Mouse (Mus musculus): ENCODE results near the gene Stard9. TPM values are rescaled to one million over a fixed set of nuclear protein-coding genes. Genes with fewer than 3 reads are reported as not detected.

The Stard9 gene
- total and polyA plus RNA-seq, 2 experiments from 2014 or later, result 2.4 to 12.2 TPM

DNA sequence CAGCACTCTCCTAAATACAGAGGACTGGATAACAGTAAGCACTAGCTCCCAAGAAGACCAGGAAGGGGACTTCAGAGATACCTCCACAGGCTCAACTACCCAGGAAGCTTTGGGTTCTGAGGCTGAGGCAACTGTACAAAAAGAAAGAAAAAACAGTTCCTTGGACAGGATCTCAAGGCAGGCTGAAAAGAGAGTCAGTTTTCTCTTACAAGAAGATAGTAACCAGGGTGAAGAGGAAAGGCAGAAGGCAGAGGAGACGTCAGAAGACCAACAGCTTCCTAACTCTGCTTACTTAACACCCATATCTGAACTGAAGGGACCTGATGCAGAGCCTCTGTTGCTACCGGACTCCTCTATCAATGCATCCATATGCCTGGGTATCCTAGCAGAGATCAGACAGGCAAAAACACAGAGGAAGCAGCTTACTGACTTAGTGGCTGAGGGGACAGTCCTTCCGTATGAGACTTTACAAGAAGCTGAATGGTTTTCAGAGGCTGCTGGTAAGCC, 71.5 kb downstream of the Stard9 start:
- no peak for TF ChIP-seq CTCF (IDR thresholded peaks at IDR 0.05; ENCODE audit: low read depth)
- no peak for TF ChIP-seq EP300 (IDR thresholded peaks at IDR 0.05; ENCODE audit: low read depth)
- Histone ChIP-seq H3K4me2 (ENCODE audit: low read depth, low read length) (no peak overlapping the region), H3K9ac (replicated peaks; ENCODE audit: low read depth, low read length) (no peak overlapping the region), H3K9me3 (replicated peaks; ENCODE audit: control insufficient read depth, low read length) (no peaks in the 10 kb centered on the region), H3K27me3 (ENCODE audit: control insufficient read depth, insufficient read depth, low read length) (no peaks in the 10 kb centered on the region), H3K36me3 (replicated peaks; ENCODE audit: control insufficient read depth, insufficient read depth, low read length) (peaks cover 41% of the 10 kb centered on the region), H3K4me1 (ENCODE audit: control insufficient read depth, insufficient read depth) (no peaks in the 10 kb centered on the region), H3K4me3 (ENCODE audit: low read depth, low read length) (no peak overlapping the region), H3K27ac (ENCODE audit: low read depth) (no peak overlapping the region)
- WGBS, result 80% methylated on average over 3 of the region's 3 CpGs
- DNase-seq (ENCODE audit: low spot score), result no peak
- ATAC-seq (ENCODE audit: insufficient read depth, low read depth), result no peak

DNA sequence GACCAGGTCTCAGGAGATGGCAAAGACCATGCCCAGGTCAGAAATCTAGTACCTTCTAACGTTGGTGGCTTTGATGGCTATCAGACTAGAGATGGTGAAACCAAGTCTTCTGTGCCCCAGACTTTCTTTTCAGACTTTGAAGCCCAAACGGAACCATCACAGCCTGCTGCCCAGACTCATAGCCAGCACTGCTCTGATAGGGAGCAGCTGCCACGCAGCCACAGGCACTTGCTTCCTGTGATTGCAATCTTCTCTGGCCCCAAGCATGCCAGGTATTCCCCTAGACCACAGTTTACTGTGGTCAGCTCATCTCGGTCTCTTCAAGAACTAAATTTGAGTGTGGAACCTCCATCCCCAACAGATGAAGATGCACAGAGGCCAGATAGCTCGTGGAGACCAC, 73.8 kb downstream of the Stard9 start:
- no peak overlapping the region for H3K9ac ChIP-seq (replicated peaks; ENCODE audit: low read depth, low read length)
- DNase-seq (ENCODE audit: low spot score) (no peak), ATAC-seq (ENCODE audit: insufficient read depth, low read depth) (no peak)
- no peaks in the 10 kb centered on the region for H3K27me3 ChIP-seq (ENCODE audit: control insufficient read depth, insufficient read depth, low read length)
- no peak overlapping the region for H3K4me2 ChIP-seq (ENCODE audit: low read depth, low read length)
- 63% methylated on average over 5 of the region's 5 CpGs for WGBS
- H3K4me3 ChIP-seq (ENCODE audit: low read depth, low read length), result no peak overlapping the region
- H3K27ac ChIP-seq (ENCODE audit: low read depth), result no peak overlapping the region
- H3K36me3 ChIP-seq (replicated peaks; ENCODE audit: control insufficient read depth, insufficient read depth, low read length), result peaks cover 24% of the 10 kb centered on the region
- H3K4me1 ChIP-seq (ENCODE audit: control insufficient read depth, insufficient read depth), result no peaks in the 10 kb centered on the region
- no peak for TF ChIP-seq EP300 (IDR thresholded peaks at IDR 0.05; ENCODE audit: low read depth)
- TF ChIP-seq CTCF (IDR thresholded peaks at IDR 0.05; ENCODE audit: low read depth), result no peak
- no peaks in the 10 kb centered on the region for H3K9me3 ChIP-seq (replicated peaks; ENCODE audit: control insufficient read depth, low read length)

DNA sequence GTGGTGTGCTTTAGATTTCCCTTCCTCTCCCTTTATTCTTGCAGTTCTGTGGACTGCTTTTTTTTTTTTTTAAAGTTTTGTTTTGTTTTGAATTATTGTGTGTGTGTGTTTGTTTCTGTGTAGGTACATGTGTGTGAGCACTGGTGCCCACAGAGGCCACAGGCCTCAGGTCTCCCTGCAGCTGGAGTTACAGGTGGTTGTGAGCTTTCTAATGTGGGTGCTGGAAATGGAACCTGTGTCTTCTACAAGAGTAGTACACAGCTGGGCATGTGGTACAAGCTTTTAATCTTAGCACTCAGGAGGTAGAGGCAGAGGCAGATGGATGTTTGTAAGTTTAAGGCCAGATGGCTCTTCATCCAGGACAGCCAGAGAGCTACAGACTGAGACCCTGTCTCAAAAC, 78.1 kb downstream of the Stard9 start:
- no peak for ATAC-seq (ENCODE audit: insufficient read depth, low read depth)
- Histone ChIP-seq H3K4me3 (ENCODE audit: low read depth, low read length) (no peak overlapping the region), H3K4me2 (ENCODE audit: low read depth, low read length) (no peak overlapping the region), H3K9me3 (replicated peaks; ENCODE audit: control insufficient read depth, low read length) (no peaks in the 10 kb centered on the region), H3K27me3 (ENCODE audit: control insufficient read depth, insufficient read depth, low read length) (no peaks in the 10 kb centered on the region), H3K27ac (ENCODE audit: low read depth) (no peak overlapping the region), H3K36me3 (replicated peaks; ENCODE audit: control insufficient read depth, insufficient read depth, low read length) (peaks cover 11% of the 10 kb centered on the region; the same call in 1 of the 2 replicates), H3K4me1 (ENCODE audit: control insufficient read depth, insufficient read depth) (no peaks in the 10 kb centered on the region), H3K9ac (replicated peaks; ENCODE audit: low read depth, low read length) (no peak overlapping the region)
- DNase-seq (ENCODE audit: low spot score), result no peak
- TF ChIP-seq CTCF (IDR thresholded peaks at IDR 0.05; ENCODE audit: low read depth) (no peak), EP300 (IDR thresholded peaks at IDR 0.05; ENCODE audit: low read depth) (no peak)

DNA sequence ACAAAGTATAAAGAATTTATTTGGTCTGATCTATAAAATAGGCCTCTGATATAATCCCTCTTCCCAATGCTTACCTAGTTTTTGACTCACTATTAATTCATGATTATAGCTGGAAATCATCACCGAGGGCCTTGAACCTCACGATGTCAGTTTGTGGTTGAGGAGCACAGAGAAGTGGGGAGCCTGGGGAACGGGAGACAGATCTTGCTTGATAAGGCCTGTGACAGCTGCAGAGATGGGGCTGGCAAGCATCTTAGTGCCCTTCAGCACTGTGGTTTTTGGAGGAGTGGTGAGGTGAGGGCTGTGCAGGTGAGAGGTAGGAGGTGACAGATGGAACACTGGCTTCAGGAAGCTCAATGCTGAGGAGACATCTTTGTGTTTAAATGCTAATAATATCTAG, 81.2 kb downstream of the Stard9 start:
- 72% methylated on average over 3 of the region's 3 CpGs for WGBS
- H3K27me3 ChIP-seq (ENCODE audit: control insufficient read depth, insufficient read depth, low read length), result no peaks in the 10 kb centered on the region
- no peaks in the 10 kb centered on the region for H3K9me3 ChIP-seq (replicated peaks; ENCODE audit: control insufficient read depth, low read length)
- no peak overlapping the region for H3K27ac ChIP-seq (ENCODE audit: low read depth)
- H3K36me3 ChIP-seq (replicated peaks; ENCODE audit: control insufficient read depth, insufficient read depth, low read length), result peaks cover 34% of the 10 kb centered on the region
- H3K4me3 ChIP-seq (ENCODE audit: low read depth, low read length), result no peak overlapping the region
- DNase-seq (ENCODE audit: low spot score) (no peak), ATAC-seq (ENCODE audit: insufficient read depth, low read depth) (no peak)
- H3K4me1 ChIP-seq (ENCODE audit: control insufficient read depth, insufficient read depth), result no peaks in the 10 kb centered on the region
- H3K9ac ChIP-seq (replicated peaks; ENCODE audit: low read depth, low read length), result no peak overlapping the region
- TF ChIP-seq EP300 (IDR thresholded peaks at IDR 0.05; ENCODE audit: low read depth) (no peak), CTCF (IDR thresholded peaks at IDR 0.05; ENCODE audit: low read depth) (no peak)
- H3K4me2 ChIP-seq (ENCODE audit: low read depth, low read length), result no peak overlapping the region

DNA sequence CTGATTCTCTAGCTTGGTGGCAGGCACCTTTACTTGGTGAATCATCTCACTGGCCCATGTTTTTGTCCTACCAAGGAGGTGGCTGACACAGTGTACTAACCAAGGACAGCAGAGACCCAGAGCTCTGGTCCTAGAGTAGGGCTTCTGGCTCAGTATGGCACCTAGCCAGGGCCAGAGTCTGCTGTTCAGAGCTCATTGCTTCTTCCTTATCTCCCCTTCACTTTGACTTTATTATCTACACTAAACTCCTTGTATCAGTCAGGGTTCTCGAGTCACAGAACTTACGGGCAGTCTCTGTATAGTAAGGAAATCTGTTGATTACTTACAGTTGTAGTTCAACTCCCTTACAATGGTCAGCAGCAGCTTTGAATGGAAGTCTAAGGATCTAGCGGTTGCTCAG, 82.0 kb downstream of the Stard9 start:
- DNase-seq (ENCODE audit: low spot score), result no peak
- H3K27me3 ChIP-seq (ENCODE audit: control insufficient read depth, insufficient read depth, low read length), result no peaks in the 10 kb centered on the region
- 58% methylated on average over 3 of the region's 3 CpGs for WGBS
- no peak overlapping the region for H3K4me2 ChIP-seq (ENCODE audit: low read depth, low read length)
- no peak overlapping the region for H3K4me3 ChIP-seq (ENCODE audit: low read depth, low read length)
- TF ChIP-seq CTCF (IDR thresholded peaks at IDR 0.05; ENCODE audit: low read depth) (no peak), EP300 (IDR thresholded peaks at IDR 0.05; ENCODE audit: low read depth) (no peak)
- no peak for ATAC-seq (ENCODE audit: insufficient read depth, low read depth)
- peaks cover 39% of the 10 kb centered on the region for H3K36me3 ChIP-seq (replicated peaks; ENCODE audit: control insufficient read depth, insufficient read depth, low read length)
- no peak overlapping the region for H3K9ac ChIP-seq (replicated peaks; ENCODE audit: low read depth, low read length)
- no peaks in the 10 kb centered on the region for H3K9me3 ChIP-seq (replicated peaks; ENCODE audit: control insufficient read depth, low read length)
- H3K27ac ChIP-seq (ENCODE audit: low read depth), result no peak overlapping the region
- H3K4me1 ChIP-seq (ENCODE audit: control insufficient read depth, insufficient read depth), result no peaks in the 10 kb centered on the region

DNA sequence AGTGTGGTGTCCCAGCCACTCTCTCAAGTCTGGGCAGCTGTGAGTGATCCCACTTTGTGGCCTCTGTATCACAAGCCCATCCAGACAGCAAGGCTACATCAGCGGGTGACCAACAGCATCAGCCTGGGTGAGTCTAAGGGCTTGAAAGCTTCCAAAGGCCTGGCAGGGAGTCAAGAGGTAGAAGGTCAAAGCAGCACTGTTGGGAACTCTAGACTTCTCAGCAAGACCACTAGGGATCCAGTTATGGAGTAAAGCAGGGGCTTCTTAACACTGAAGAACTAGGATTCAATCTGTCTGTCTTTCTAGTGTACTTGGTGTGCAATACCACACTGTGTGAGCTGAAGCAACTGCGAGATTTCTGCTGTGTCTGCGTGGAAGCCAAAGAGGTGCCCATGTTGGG, 84.5 kb downstream of the Stard9 start:
- Histone ChIP-seq H3K27ac (ENCODE audit: low read depth) (no peak overlapping the region), H3K4me2 (ENCODE audit: low read depth, low read length) (no peak overlapping the region), H3K27me3 (ENCODE audit: control insufficient read depth, insufficient read depth, low read length) (no peaks in the 10 kb centered on the region), H3K9ac (replicated peaks; ENCODE audit: low read depth, low read length) (no peak overlapping the region), H3K36me3 (replicated peaks; ENCODE audit: control insufficient read depth, insufficient read depth, low read length) (peaks cover 58% of the 10 kb centered on the region), H3K4me1 (ENCODE audit: control insufficient read depth, insufficient read depth) (no peaks in the 10 kb centered on the region), H3K4me3 (ENCODE audit: low read depth, low read length) (no peak overlapping the region), H3K9me3 (replicated peaks; ENCODE audit: control insufficient read depth, low read length) (no peaks in the 10 kb centered on the region)
- TF ChIP-seq EP300 (IDR thresholded peaks at IDR 0.05; ENCODE audit: low read depth) (no peak), CTCF (IDR thresholded peaks at IDR 0.05; ENCODE audit: low read depth) (no peak)
- DNase-seq (ENCODE audit: low spot score), result no peak
- 93% methylated on average over 3 of the region's 3 CpGs for WGBS
- no peak for ATAC-seq (ENCODE audit: insufficient read depth, low read depth)
